Mouse (Mus musculus): Measurements from ENCODE around the gene Nid1. TPM values are rescaled to one million over a fixed set of nuclear protein-coding genes. Genes with fewer than 3 reads are reported as not detected.

Gene Nid1
- polyA plus RNA-seq, 1 experiment from 2014 or later = 20.7 TPM

DNA sequence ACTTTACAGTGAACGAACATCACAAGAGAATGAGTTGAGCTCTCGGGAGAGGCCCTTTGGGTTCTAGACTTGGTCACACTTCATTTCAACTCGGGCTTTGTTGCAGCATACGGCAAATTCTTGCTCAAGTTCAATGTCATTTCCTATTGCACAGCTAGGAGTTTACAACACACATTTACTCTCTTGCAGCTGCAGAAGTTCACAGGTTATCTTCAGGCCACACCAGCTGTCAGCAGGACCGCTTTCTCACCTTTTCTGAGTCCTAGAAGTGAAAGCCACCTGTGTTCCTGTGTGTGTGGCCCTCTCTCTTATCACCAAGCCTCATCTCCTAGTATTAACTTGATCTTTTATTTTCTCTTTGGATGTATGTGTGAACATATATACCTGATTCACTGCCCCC, 121.5 kb downstream of the Nid1 start:
- WGBS = 86% methylated on average over 5 of the region's 5 CpGs
- Histone ChIP-seq H3K4me3 (replicated peaks; ENCODE audit: low read length) (no peak overlapping the region), H3K27ac (ENCODE audit: low read length) (no peak overlapping the region), H3K4me1 (replicated peaks; ENCODE audit: control insufficient read depth, insufficient read depth, low read length) (no peaks in the 10 kb centered on the region), H3K36me3 (ENCODE audit: control insufficient read depth, insufficient read depth) (no peaks in the 10 kb centered on the region), H3K27me3 (replicated peaks; ENCODE audit: control insufficient read depth, insufficient read depth, low read length) (no peaks in the 10 kb centered on the region), H3K4me2 (ENCODE audit: low read length) (no peak overlapping the region), H3K9ac (replicated peaks; ENCODE audit: low read depth, low read length) (no peak overlapping the region), H3K9me3 (ENCODE audit: control insufficient read depth, low read length) (no peaks in the 10 kb centered on the region)
- no peak for ATAC-seq

Other genes with a start within 250 kb of the Nid1 start
- gene Gpr137b, start 43.5 kb upstream of the Nid1 start, polyA plus RNA-seq (2015; fragmentation: Nextera tagmentation; extraction: Ambion mirVana) = 22.4 and 25.3 TPM in 2 replicates
- gene Lyst, start 152.8 kb downstream of the Nid1 start, polyA plus RNA-seq (2015; fragmentation: Nextera tagmentation; extraction: Ambion mirVana) = 4.8 and 6.0 TPM in 2 replicates